Comparison of ENCODE assay signal across 1 mouse cellular context in the genomic region with DNA sequence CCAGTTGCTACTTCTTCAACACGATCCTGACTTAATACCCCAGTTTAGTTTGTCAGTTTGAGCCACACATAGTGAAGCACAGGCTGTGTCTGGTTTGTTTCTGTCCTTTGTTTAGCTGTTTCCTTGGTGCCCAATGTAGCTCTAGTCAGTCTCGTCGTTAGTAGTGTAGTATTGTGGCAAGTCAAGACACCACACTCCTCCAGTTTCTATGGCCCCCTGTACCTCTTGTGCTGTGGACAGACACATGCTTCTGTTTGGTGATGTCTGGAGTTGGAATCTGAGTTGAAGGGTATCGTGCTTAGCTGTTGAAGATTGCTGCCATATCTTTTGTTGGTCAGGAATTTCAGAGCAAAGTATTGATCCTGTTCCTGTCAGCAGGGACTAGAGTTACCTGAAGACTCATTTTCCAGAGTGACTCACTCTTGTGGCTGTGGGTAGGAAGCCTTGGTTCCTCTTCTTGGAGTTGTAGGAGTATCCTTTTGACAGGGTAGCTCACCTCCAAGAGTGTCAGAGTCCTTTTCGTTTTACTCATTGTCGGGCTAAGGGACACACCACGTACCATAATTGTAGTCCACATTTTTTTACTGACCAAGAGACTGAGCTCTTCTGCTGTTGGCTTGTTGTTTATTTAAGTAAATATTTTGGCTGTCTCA.
TF ChIP-seq lines count a peak whose summit lies in the region.

No protein-coding gene starts in this region.

TF ChIP-seq in CH12.LX, 34 proteins besides CTCF, POLR2A, EP300 and RAD21 (continued from another document):
- TF ChIP-seq JUN (IDR thresholded peaks at IDR 0.05; ENCODE audit: insufficient read depth, low read depth, low read length) (peak; percentile 65; the same call in 1 of the 2 replicates), MYC (IDR thresholded peaks at IDR 0.05; ENCODE audit: low read depth, low read length) (no peak), ZNF384 (IDR thresholded peaks at IDR 0.05; ENCODE audit: low read depth, low read length) (peak; percentile 21; the same call in 1 of the 2 replicates), IRF4 (IDR thresholded peaks at IDR 0.05; ENCODE audit: low read depth, low read length) (peak; percentile 82), USF2 (conservative IDR thresholded peaks at IDR 0.05; ENCODE audit: low read depth, low read length) (no peak), ETS1 (conservative IDR thresholded peaks at IDR 0.05; ENCODE audit: low read depth, low read length) (peak; percentile 44; the same call in 1 of the 2 replicates), ZKSCAN1 (IDR thresholded peaks at IDR 0.05; ENCODE audit: borderline replicate concordance, low read depth, low read length) (no peak), GABPA (IDR thresholded peaks at IDR 0.05; ENCODE audit: insufficient replicate concordance, low read depth, low read length) (no peak), MAFK (IDR thresholded peaks at IDR 0.05; ENCODE audit: insufficient replicate concordance, low read length) (no peak), UBTF (IDR thresholded peaks at IDR 0.05; ENCODE audit: low read depth, low read length) (no peak), RCOR1 (conservative IDR thresholded peaks at IDR 0.05; ENCODE audit: low read depth, low read length) (no peak), USF1 (IDR thresholded peaks at IDR 0.05; ENCODE audit: low read depth, low read length) (no peak), CHD2 (IDR thresholded peaks at IDR 0.05; ENCODE audit: low read length) (peak; percentile 46; the same call in 1 of the 2 replicates), E2F4 (IDR thresholded peaks at IDR 0.05; ENCODE audit: insufficient replicate concordance, low read depth, low read length) (no peak), PAX5 (IDR thresholded peaks at IDR 0.05; ENCODE audit: low read length) (no peak), POLR2AphosphoS2 (IDR thresholded peaks at IDR 0.05; ENCODE audit: low read depth, low read length) (no peak), TCF12 (IDR thresholded peaks at IDR 0.05; ENCODE audit: low read depth, low read length) (0 out of 2 replicates have a peak, but pooled peaks have one; percentile 38), MAZ (IDR thresholded peaks at IDR 0.05; ENCODE audit: low read depth, low read length) (no peak), MAX (IDR thresholded peaks at IDR 0.05; ENCODE audit: low read length) (0 out of 2 replicates have a peak, but pooled peaks have one; percentile 17), ZC3H11A (IDR thresholded peaks at IDR 0.05; ENCODE audit: low read depth, low read length) (no peak), TBP (conservative IDR thresholded peaks at IDR 0.05; ENCODE audit: low read depth, low read length) (no peak)
